Mouse (Mus musculus): Measurements from ENCODE around the gene Ddx54.

DNA sequence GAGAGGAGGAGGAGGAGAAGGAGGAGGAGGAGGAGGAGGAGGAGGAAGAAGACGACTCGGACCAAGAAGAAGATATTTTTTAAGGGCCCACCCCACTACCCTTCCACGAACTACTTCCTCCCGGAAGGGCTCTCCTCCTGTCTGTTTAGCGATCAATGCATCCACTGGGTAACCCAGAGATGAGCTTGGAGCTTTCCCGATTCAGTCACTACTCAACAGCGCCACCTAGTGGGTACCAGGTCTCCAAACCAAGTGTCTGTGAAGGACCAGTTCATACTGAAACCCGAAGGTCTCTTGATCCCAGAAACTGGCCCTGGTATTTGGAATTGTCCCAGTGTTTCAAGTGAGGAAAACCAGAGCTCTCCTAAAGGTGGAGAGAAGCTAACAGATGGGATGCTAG is 6.9 kb upstream of the Ddx54 start:
- TF ChIP-seq CTCF (IDR thresholded peaks at IDR 0.05; ENCODE audit: low read depth) (peak; percentile 90), EP300 (IDR thresholded peaks at IDR 0.05; ENCODE audit: low read depth) (no peak)
